8 mouse cellular contexts compared by ENCODE assay signal in genomic region chr14:122464763-122465741, GRCm38 (mm10). TPM values are rescaled to one million over a fixed set of nuclear protein-coding genes. Genes with fewer than 3 reads are reported as not detected.
A peak's percentile ranks its signal among the peaks of the same experiment; 100 is the strongest.
DNase-seq lines count a peak whose midpoint lies in the region; ATAC-seq and TF ChIP-seq lines count a peak whose summit lies in the region.

Gene Zic5 (minus strand): TSS chr14:122465677.

- no peak for TF ChIP-seq EP300 in liver, postnatal 0 days (IDR thresholded peaks at IDR 0.05; ENCODE audit: low read depth)

- ATAC-seq in heart, embryonic 13.5 days (ENCODE audit: extremely low read depth, insufficient number of reproducible peaks, low FRiP score, low TSS enrichment), result no peak
- ATAC-seq in heart, embryonic 16.5 days (replicated peaks; ENCODE audit: extremely low read depth, insufficient read depth, low FRiP score), result no peak
- ATAC-seq in liver, postnatal 0 days, result peak; percentile 20; the same call in 1 of the 2 replicates

- H3K4me1 ChIP-seq in heart, embryonic 13.5 days, result peaks cover 25% of the 10 kb centered on the region
- H3K4me1 ChIP-seq in E14TG2a.4 (replicated peaks; ENCODE audit: low read depth, low read length), result peaks cover 69% of the 10 kb centered on the region
- peaks cover 18% of the 10 kb centered on the region for H3K4me1 ChIP-seq in heart, embryonic 16.5 days (ENCODE audit: control insufficient read depth, insufficient read depth, low read length)
- H3K4me1 ChIP-seq in liver, postnatal 0 days (ENCODE audit: insufficient read depth), result peaks cover 12% of the 10 kb centered on the region

- under 1% methylated on average over 59 of the region's 62 CpGs for WGBS in heart, embryonic 13.5 days
- WGBS in heart, embryonic 16.5 days, result 1% methylated on average over 59 of the region's 62 CpGs
- 2% methylated on average over 52 of the region's 62 CpGs for WGBS in liver, postnatal 0 days (ENCODE audit: insufficient replicate concordance)

- DNase-seq in heart, adult 8-10 months (ENCODE audit: low spot score), result no peak
- DNase-seq in cerebellum, adult 9-11 months, result peak; percentile 93
- no peak for DNase-seq in liver, postnatal 0 days
- DNase-seq in yolk sac, embryonic 10.5 days (ENCODE audit: low spot score), result peak; percentile 77
- DNase-seq in ovary, postnatal 10 days (ENCODE audit: low spot score), result no peak

- H3K36me3 ChIP-seq in heart, embryonic 13.5 days, result no peaks in the 10 kb centered on the region
- peaks cover 31% of the 10 kb centered on the region for H3K36me3 ChIP-seq in E14TG2a.4 (ENCODE audit: insufficient read depth, low read length)
- H3K36me3 ChIP-seq in heart, embryonic 16.5 days (ENCODE audit: control insufficient read depth, insufficient read depth), result no peaks in the 10 kb centered on the region
- no peaks in the 10 kb centered on the region for H3K36me3 ChIP-seq in liver, postnatal 0 days (replicated peaks; ENCODE audit: insufficient read depth, low read length)

- H3K27me3 ChIP-seq in heart, embryonic 13.5 days (replicated peaks), result peaks cover 95% of the 10 kb centered on the region
- H3K27me3 ChIP-seq in E14TG2a.4 (ENCODE audit: insufficient read depth, low read length), result peaks cover 7% of the 10 kb centered on the region; the same call in 1 of the 2 replicates
- H3K27me3 ChIP-seq in heart, embryonic 16.5 days (ENCODE audit: control insufficient read depth, insufficient read depth, low read length), result peaks cover 89% of the 10 kb centered on the region
- H3K27me3 ChIP-seq in liver, postnatal 0 days (ENCODE audit: insufficient read depth, low read length), result peaks cover 88% of the 10 kb centered on the region

- no peaks in the 10 kb centered on the region for H3K9me3 ChIP-seq in heart, embryonic 13.5 days
- no peaks in the 10 kb centered on the region for H3K9me3 ChIP-seq in E14TG2a.4 (ENCODE audit: low read length)
- no peaks in the 10 kb centered on the region for H3K9me3 ChIP-seq in heart, embryonic 16.5 days (replicated peaks; ENCODE audit: control insufficient read depth, low read length)
- H3K9me3 ChIP-seq in liver, postnatal 0 days (ENCODE audit: low read length), result no peaks in the 10 kb centered on the region

- H3K27ac ChIP-seq in heart, embryonic 13.5 days (replicated peaks), result no peak within 1 kb of the TSS
- no peak within 1 kb of the TSS for H3K27ac ChIP-seq in heart, embryonic 16.5 days (ENCODE audit: low read length)
- no peak within 1 kb of the TSS for H3K27ac ChIP-seq in liver, postnatal 0 days (ENCODE audit: low read depth)

- TF ChIP-seq CTCF in E14TG2a.4 (conservative IDR thresholded peaks at IDR 0.05; ENCODE audit: low read length), result no peak
- no peak for TF ChIP-seq CTCF in liver, postnatal 0 days (IDR thresholded peaks at IDR 0.05; ENCODE audit: low read depth)

- peak within 1 kb of the TSS; percentile 86 for H3K4me2 ChIP-seq in heart, embryonic 13.5 days
- H3K4me2 ChIP-seq in heart, embryonic 16.5 days (ENCODE audit: low read depth, low read length), result peak within 1 kb of the TSS; percentile 95
- H3K4me2 ChIP-seq in liver, postnatal 0 days (ENCODE audit: low read depth, low read length), result peak within 1 kb of the TSS; percentile 76

- H3K9ac ChIP-seq in heart, embryonic 13.5 days, result peak within 1 kb of the TSS; percentile 55
- H3K9ac ChIP-seq in heart, embryonic 16.5 days (ENCODE audit: low read length), result peak within 1 kb of the TSS; percentile 3; the same call in 1 of the 2 replicates
- no peak within 1 kb of the TSS for H3K9ac ChIP-seq in liver, postnatal 0 days (replicated peaks)

- H3K4me3 ChIP-seq in heart, embryonic 13.5 days, result peak within 1 kb of the TSS; percentile 59
- H3K4me3 ChIP-seq in E14TG2a.4 (replicated peaks; ENCODE audit: low read length), result peak within 1 kb of the TSS; percentile 92
- peak within 1 kb of the TSS; percentile 62 for H3K4me3 ChIP-seq in heart, embryonic 16.5 days (ENCODE audit: low read length)
- H3K4me3 ChIP-seq in liver, postnatal 0 days (ENCODE audit: low read depth, low read length), result peak within 1 kb of the TSS; percentile 53

RNA-seq across cellular contexts. Expression of gene Zic5, which starts in this region (rescaled TPM):
- polyA plus RNA-seq in heart, embryonic 13.5 days (2015; fragmentation: Nextera tagmentation; extraction: Ambion mirVana), result 0.06 TPM in 1 of 2 replicates, not detected in the other
- total RNA-seq in heart, adult 8-10 months (2022), result not detected
- polyA plus RNA-seq in heart, embryonic 16.5 days (2015; fragmentation: Nextera tagmentation; extraction: Ambion mirVana), result not detected in 2 replicates
- not detected in 2 replicates for polyA plus RNA-seq in liver, postnatal 0 days (2015; fragmentation: Nextera tagmentation; extraction: Ambion mirVana)

Comparison
In these comparisons a context has a peak if more than half of its experiments do, and no peak if none do; other contexts are left out.
1. Peak in ATAC-seq, H3K4me3 ChIP-seq and H3K4me2 ChIP-seq in liver, postnatal 0 days; RNA of the gene not detected or under 1 TPM.
2. DNase-seq: peak in cerebellum, adult 9-11 months (single experiment) and yolk sac, embryonic 10.5 days (single experiment); none in heart, adult 8-10 months (single experiment), liver, postnatal 0 days (single experiment) and ovary, postnatal 10 days (single experiment).
3. Peak in every context shown above with its lines, with median percentiles within 50 percentile points of each other: H3K4me2 ChIP-seq and H3K4me3 ChIP-seq.